Mouse (Mus musculus) ES-E14 (cell line): ENCODE results near the gene Rab26.

Experiments
- MAFK ChIP-seq: IDR thresholded peaks from 2 replicates; pipeline ENCODE4 v1.6.1; 2014; ENCODE audit warnings: mild to moderate bottlenecking, low read depth, low read length, inconsistent platforms; ENCODE audit not compliant: insufficient read depth
- ZNF384 ChIP-seq: IDR thresholded peaks from 2 replicates; pipeline ENCODE4 v1.6.1; 2012; ENCODE audit warnings: low read depth, low read length, inconsistent platforms

GRCm38 (mm10) chr17:24528560-24528918 is 5.5 kb downstream of the Rab26 start:
- TF ChIP-seq MAFK: no peak
- TF ChIP-seq ZNF384: no peak
